Mouse (Mus musculus) liver, embryonic 12.5 days (tissue): ENCODE data around the gene Mylk2. TPM values are rescaled to one million over a fixed set of nuclear protein-coding genes. Genes with fewer than 3 reads are reported as not detected.
A peak's percentile ranks its signal among the peaks of the same experiment; 100 is the strongest.

Experiments used
- ATAC-seq: fragments of 200-750 bp; cut with Nextera tagmentation; 2 replicates; pipeline ENCODE4 v1.8.0; 2017; ENCODE audit warnings: moderate number of reproducible peaks, mild to moderate bottlenecking, moderate library complexity
- H3K27ac ChIP-seq: fragments of 300-500 bp; sonication (generic); 2 replicates; pipeline ENCODE4 v1.5.1; 2016; ENCODE audit warnings: mild to moderate bottlenecking
- H3K27me3 ChIP-seq: fragments of 300-500 bp; sonication (generic); replicated peaks from 2 replicates; pipeline ENCODE4 v1.6.1; 2016; ENCODE audit warnings: mild to moderate bottlenecking, moderate library complexity
- H3K36me3 ChIP-seq: fragments of 300-500 bp; sonication (generic); 2 replicates; pipeline ENCODE4 v1.6.1; 2016; ENCODE audit warnings: mild to moderate bottlenecking, moderate library complexity
- H3K4me1 ChIP-seq: fragments of 300-500 bp; sonication (generic); 2 replicates; pipeline ENCODE4 v1.6.1; 2016
- H3K4me2 ChIP-seq: fragments of 300-500 bp; sonication (generic); 2 replicates; pipeline ENCODE4 v1.6.1; 2016; ENCODE audit warnings: mild to moderate bottlenecking, moderate library complexity
- H3K4me3 ChIP-seq: fragments of 300-500 bp; sonication (generic); 2 replicates; pipeline ENCODE4 v1.5.1; 2016; ENCODE audit warnings: mild to moderate bottlenecking, moderate library complexity
- H3K9ac ChIP-seq: fragments of 300-500 bp; sonication (generic); 2 replicates; pipeline ENCODE4 v1.6.1; 2016; ENCODE audit warnings: mild to moderate bottlenecking, moderate library complexity
- H3K9me3 ChIP-seq: fragments of 300-500 bp; sonication (generic); replicated peaks from 2 replicates; pipeline ENCODE4 v1.6.1; 2016; ENCODE audit warnings: mild to moderate bottlenecking, moderate library complexity
- WGBS: fragments of 180-500 bp; shearing (Covaris S2); methylation state at CpG from one replicate; pipeline ENCODE4 v1.1.7; 2016; ENCODE audit not compliant: insufficient replicate concordance; 5-methylcytosine and 5-hydroxymethylcytosine counted together
- polyA plus RNA-seq: library from polyadenylated mRNA; unstranded; fragments of >200 nt; fragmentation: Nextera tagmentation; extraction: Ambion mirVana; gene quantifications from 2 replicates; pipeline ENCODE4 v1.2.1, GENCODE M21; 2016

Gene Mylk2
- polyA plus RNA-seq: not detected in 2 replicates

GRCm38 (mm10) chr2:152911031-152911430, at the start of gene Mylk2:
Mylk2 (plus strand) TSS chr2:152911352.
- WGBS: 17% methylated on average over 12 of the region's 12 CpGs
- Histone ChIP-seq H3K4me1 (peaks cover 12% of the 10 kb centered on the region), H3K4me2 (no peak within 1 kb of the TSS), H3K27ac (no peak within 1 kb of the TSS), H3K36me3 (no peaks in the 10 kb centered on the region), H3K9me3 (no peaks in the 10 kb centered on the region), H3K9ac (no peak within 1 kb of the TSS), H3K27me3 (peaks cover 64% of the 10 kb centered on the region), H3K4me3 (no peak within 1 kb of the TSS)
- no peak for ATAC-seq

- 97% methylated on average over 1 of the region's 1 CpGs for WGBS
- H3K9me3 ChIP-seq: no peaks in the 10 kb centered on the region
- H3K4me3 ChIP-seq: no peak overlapping the region
- no peak for ATAC-seq
- no peak overlapping the region for H3K4me2 ChIP-seq
- H3K9ac ChIP-seq: no peak overlapping the region
- no peaks in the 10 kb centered on the region for H3K27me3 ChIP-seq
- H3K4me1 ChIP-seq: peaks cover 12% of the 10 kb centered on the region; the same call in 1 of the 2 replicates
- peaks cover 98% of the 10 kb centered on the region for H3K36me3 ChIP-seq
- no peak overlapping the region for H3K27ac ChIP-seq
Measured at GRCm38 (mm10) chr2:152861891-152862290, 49.3 kb upstream of the Mylk2 start.

GRCm38 (mm10) chr2:152862638-152863037, 48.5 kb upstream of the Mylk2 start:
- H3K27me3 ChIP-seq: no peaks in the 10 kb centered on the region
- no peak overlapping the region for H3K4me2 ChIP-seq
- H3K36me3 ChIP-seq: peaks cover 98% of the 10 kb centered on the region
- no peak overlapping the region for H3K27ac ChIP-seq
- no peak overlapping the region for H3K9ac ChIP-seq
- H3K4me1 ChIP-seq: peaks cover 15% of the 10 kb centered on the region; the same call in 1 of the 2 replicates
- no peak for ATAC-seq
- 69% methylated on average over 3 of the region's 3 CpGs for WGBS
- no peak overlapping the region for H3K4me3 ChIP-seq
- H3K9me3 ChIP-seq: no peaks in the 10 kb centered on the region

- Histone ChIP-seq H3K27ac (no peak overlapping the region), H3K27me3 (no peaks in the 10 kb centered on the region), H3K36me3 (peaks cover 98% of the 10 kb centered on the region), H3K9me3 (no peaks in the 10 kb centered on the region), H3K4me2 (no peak overlapping the region), H3K4me1 (peaks cover 15% of the 10 kb centered on the region), H3K9ac (no peak overlapping the region), H3K4me3 (no peak overlapping the region)
- ATAC-seq: no peak
- 89% methylated on average over 6 of the region's 6 CpGs for WGBS
Measured at GRCm38 (mm10) chr2:152863346-152863745, 47.8 kb upstream of the Mylk2 start.

- 77% methylated on average over 3 of the region's 3 CpGs for WGBS
- Histone ChIP-seq H3K9ac (no peak overlapping the region), H3K9me3 (no peaks in the 10 kb centered on the region), H3K4me2 (no peak overlapping the region), H3K4me3 (no peak overlapping the region), H3K36me3 (peaks cover 98% of the 10 kb centered on the region), H3K27me3 (no peaks in the 10 kb centered on the region), H3K27ac (no peak overlapping the region; the same call in 1 of the 2 replicates), H3K4me1 (peaks cover 10% of the 10 kb centered on the region; the same call in 1 of the 2 replicates)
- ATAC-seq: peak; percentile 65; the same call in 1 of the 2 replicates
Measured at GRCm38 (mm10) chr2:152878239-152878638, 32.9 kb upstream of the Mylk2 start.

GRCm38 (mm10) chr2:152880898-152881297, 30.3 kb upstream of the Mylk2 start:
- H3K27ac ChIP-seq: no peak overlapping the region
- peaks cover 97% of the 10 kb centered on the region for H3K36me3 ChIP-seq
- no peaks in the 10 kb centered on the region for H3K27me3 ChIP-seq
- ATAC-seq: no peak
- H3K9me3 ChIP-seq: no peaks in the 10 kb centered on the region
- WGBS: 90% methylated on average over 13 of the region's 13 CpGs
- H3K4me1 ChIP-seq: peaks cover 10% of the 10 kb centered on the region; the same call in 1 of the 2 replicates
- H3K9ac ChIP-seq: no peak overlapping the region
- no peak overlapping the region for H3K4me3 ChIP-seq
- H3K4me2 ChIP-seq: no peak overlapping the region

- Histone ChIP-seq H3K4me3 (no peak overlapping the region), H3K27me3 (no peaks in the 10 kb centered on the region), H3K27ac (no peak overlapping the region), H3K9ac (no peak overlapping the region), H3K9me3 (no peaks in the 10 kb centered on the region), H3K4me2 (no peak overlapping the region), H3K36me3 (peaks cover 98% of the 10 kb centered on the region), H3K4me1 (no peaks in the 10 kb centered on the region)
- ATAC-seq: no peak
- WGBS: 91% methylated on average over 6 of the region's 6 CpGs
Measured at GRCm38 (mm10) chr2:152884101-152884645, 27.0 kb upstream of the Mylk2 start.

- Histone ChIP-seq H3K9me3 (no peaks in the 10 kb centered on the region), H3K9ac (no peak overlapping the region), H3K36me3 (peaks cover 98% of the 10 kb centered on the region), H3K4me3 (no peak overlapping the region), H3K27me3 (no peaks in the 10 kb centered on the region), H3K4me1 (no peaks in the 10 kb centered on the region), H3K4me2 (no peak overlapping the region), H3K27ac (no peak overlapping the region)
- 84% methylated on average over 3 of the region's 3 CpGs for WGBS
- no peak for ATAC-seq
Measured at GRCm38 (mm10) chr2:152887230-152887629, 23.9 kb upstream of the Mylk2 start.

- no peaks in the 10 kb centered on the region for H3K27me3 ChIP-seq
- H3K9me3 ChIP-seq: no peaks in the 10 kb centered on the region
- ATAC-seq: no peak
- peaks cover 98% of the 10 kb centered on the region for H3K36me3 ChIP-seq
- no peaks in the 10 kb centered on the region for H3K4me1 ChIP-seq
- 90% methylated on average over 5 of the region's 5 CpGs for WGBS
- H3K4me3 ChIP-seq: no peak overlapping the region
- H3K27ac ChIP-seq: no peak overlapping the region
- H3K9ac ChIP-seq: no peak overlapping the region
- H3K4me2 ChIP-seq: no peak overlapping the region
Measured at GRCm38 (mm10) chr2:152888774-152889173, 22.4 kb upstream of the Mylk2 start.

GRCm38 (mm10) chr2:152895834-152896233, 15.3 kb upstream of the Mylk2 start:
- H3K36me3 ChIP-seq: peaks cover 58% of the 10 kb centered on the region
- no peak for ATAC-seq
- 87% methylated on average over 9 of the region's 9 CpGs for WGBS

GRCm38 (mm10) chr2:152896926-152897325, 14.2 kb upstream of the Mylk2 start:
- Histone ChIP-seq H3K9me3 (no peaks in the 10 kb centered on the region), H3K27me3 (no peaks in the 10 kb centered on the region), H3K4me1 (no peaks in the 10 kb centered on the region), H3K4me3 (no peak overlapping the region), H3K4me2 (no peak overlapping the region), H3K9ac (no peak overlapping the region), H3K27ac (no peak overlapping the region), H3K36me3 (peaks cover 47% of the 10 kb centered on the region)
- WGBS: 80% methylated on average over 3 of the region's 3 CpGs
- ATAC-seq: no peak

More at GRCm38 (mm10) chr2:152895834-152896233, 15.3 kb upstream of the Mylk2 start:
- Histone ChIP-seq H3K4me2 (no peak overlapping the region), H3K27me3 (no peaks in the 10 kb centered on the region), H3K4me1 (no peaks in the 10 kb centered on the region), H3K9ac (no peak overlapping the region), H3K27ac (no peak overlapping the region), H3K4me3 (no peak overlapping the region), H3K9me3 (no peaks in the 10 kb centered on the region)

- no peak for ATAC-seq
- no peaks in the 10 kb centered on the region for H3K9me3 ChIP-seq
- H3K4me2 ChIP-seq: no peak overlapping the region
- WGBS: 81% methylated on average over 6 of the region's 6 CpGs
- H3K9ac ChIP-seq: no peak overlapping the region
- H3K4me1 ChIP-seq: no peaks in the 10 kb centered on the region
- no peaks in the 10 kb centered on the region for H3K27me3 ChIP-seq
- peaks cover 26% of the 10 kb centered on the region for H3K36me3 ChIP-seq
- no peak overlapping the region for H3K4me3 ChIP-seq
- H3K27ac ChIP-seq: no peak overlapping the region
Measured at GRCm38 (mm10) chr2:152899011-152899410, 12.1 kb upstream of the Mylk2 start.

GRCm38 (mm10) chr2:152901296-152901695, 9.9 kb upstream of the Mylk2 start:
- ATAC-seq: no peak
- 83% methylated on average over 15 of the region's 15 CpGs for WGBS
- no peak overlapping the region for H3K4me3 ChIP-seq
- H3K27me3 ChIP-seq: no peaks in the 10 kb centered on the region; the same call in 1 of the 2 replicates
- H3K27ac ChIP-seq: no peak overlapping the region
- H3K9ac ChIP-seq: no peak overlapping the region
- 0 out of 2 replicates have a peak, but pooled peaks cover 6% of the 10 kb centered on the region for H3K4me1 ChIP-seq
- peaks cover 3% of the 10 kb centered on the region for H3K36me3 ChIP-seq
- no peaks in the 10 kb centered on the region for H3K9me3 ChIP-seq
- H3K4me2 ChIP-seq: no peak overlapping the region
